Mouse (Mus musculus) urinary bladder, adult 18-20 months (tissue): ENCODE results near the gene Tmem107.
A peak's percentile ranks its signal among the peaks of the same experiment; 100 is the strongest.

Experiments
- DNase-seq, 2 experiments: peaks; one replicate each; pipeline ENCODE4 v3.0.0; 2022; ENCODE audit warnings: low spot score in 2 of 2, mixed read lengths in 2 of 2

Tmem107 gene

DNA sequence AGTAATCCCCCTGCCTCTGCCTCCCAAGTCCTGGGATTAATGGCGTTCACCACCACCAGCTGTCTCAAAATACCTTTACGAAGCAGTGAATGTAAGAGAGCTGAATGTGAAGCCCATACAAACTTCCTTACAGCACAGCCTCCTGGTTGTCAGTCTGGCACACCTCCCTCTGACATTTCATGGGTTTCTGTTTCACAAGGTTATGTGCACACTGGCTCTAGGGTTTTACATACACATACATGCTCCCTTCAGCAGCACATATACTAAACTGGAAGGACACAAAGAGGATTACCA is 4.1 kb downstream of the Tmem107 start:
- DNase-seq: no peak

DNA sequence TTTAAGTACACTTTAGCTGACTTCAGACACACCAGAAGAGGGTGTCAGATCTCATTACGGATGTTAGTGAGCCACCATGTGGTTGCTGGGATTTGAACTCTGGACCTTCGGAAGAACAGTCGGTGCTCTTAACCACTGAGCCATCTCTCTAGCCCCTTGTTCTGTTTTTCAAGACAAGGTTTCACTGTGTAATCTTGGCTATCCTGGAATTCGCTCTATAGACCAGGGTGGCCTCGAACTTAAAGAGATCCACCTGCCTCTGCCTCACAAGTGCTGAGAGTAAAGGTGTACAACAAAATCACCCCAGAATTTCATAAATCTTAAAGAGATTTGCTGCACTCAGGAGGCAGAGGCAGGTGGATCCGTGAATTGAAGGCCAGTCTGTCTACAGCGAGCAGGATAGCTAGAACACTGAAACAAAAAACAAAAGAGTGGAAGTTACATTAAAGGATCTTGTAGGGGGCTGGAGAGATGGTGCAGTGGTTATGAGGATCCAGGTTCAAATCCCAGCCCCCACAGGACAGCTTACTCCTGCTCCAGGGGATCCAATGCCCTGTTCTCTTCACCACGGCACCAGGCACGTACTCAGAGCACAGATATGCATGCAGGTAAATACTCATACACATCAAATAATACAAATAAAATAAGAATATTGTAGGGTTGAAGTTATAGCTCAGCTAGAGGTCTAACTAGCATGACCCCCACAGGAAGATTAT is 5.3 kb downstream of the Tmem107 start:
- no peak for DNase-seq

DNA sequence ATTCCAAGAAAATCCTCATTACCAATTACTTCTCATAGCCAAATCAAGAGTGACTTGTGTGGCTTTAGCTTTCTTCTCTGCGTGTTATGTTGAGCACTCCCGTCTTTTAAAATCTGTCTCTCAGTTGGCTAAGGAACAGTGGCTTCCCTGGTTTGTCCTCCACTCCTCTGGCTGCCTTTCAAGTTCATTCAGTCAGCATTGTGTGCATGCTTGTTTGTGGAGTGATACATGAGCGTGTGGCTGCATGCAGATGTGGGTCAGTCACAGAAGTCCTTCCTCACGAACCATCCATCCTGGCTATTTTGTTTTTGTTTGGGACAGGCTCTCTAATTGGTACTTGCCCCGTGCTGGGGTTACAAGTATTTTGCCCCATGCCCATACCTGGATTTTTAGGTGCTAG is 6.0 kb downstream of the Tmem107 start:
- no peak for DNase-seq

DNA sequence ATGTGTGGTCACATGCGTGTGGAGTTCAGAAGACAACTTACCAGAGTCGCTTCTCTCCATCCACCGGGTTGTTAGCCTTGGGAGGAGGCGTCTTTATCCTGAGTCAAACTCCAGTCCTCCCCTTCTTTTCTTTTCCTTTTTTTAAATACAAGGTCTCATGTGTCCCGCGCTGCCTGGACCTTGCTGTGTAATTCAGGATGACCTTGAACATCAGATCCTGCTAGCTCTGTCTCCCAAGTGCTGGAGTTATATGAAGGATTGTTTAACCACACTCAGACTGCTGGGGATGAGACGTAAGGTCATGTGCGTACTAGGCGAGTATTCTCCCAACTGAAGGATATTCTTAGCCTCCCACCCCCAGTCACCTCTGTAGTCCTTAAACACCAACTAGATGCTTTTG is 6.7 kb downstream of the Tmem107 start:
- no peak for DNase-seq

DNA sequence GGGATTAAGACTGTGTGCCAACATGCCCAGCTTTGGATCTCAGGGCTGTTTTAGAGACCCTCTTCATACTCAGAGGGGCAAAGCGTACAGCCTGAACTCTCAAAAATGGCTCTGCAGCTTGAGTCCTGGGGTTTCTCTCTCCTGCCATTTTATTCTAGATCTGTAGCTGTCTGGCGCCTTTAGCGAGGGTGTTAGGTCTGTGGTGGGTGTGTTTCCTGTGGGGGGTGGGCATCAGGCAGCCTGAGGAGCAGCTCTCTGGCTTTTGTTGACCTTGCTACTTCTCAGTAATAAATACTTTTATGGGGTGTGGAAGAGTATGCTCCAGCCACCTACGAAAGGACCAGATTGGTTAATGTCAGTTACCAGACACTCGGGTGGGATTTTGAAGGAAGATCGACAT is 7.4 kb downstream of the Tmem107 start:
- DNase-seq: no peak

DNA sequence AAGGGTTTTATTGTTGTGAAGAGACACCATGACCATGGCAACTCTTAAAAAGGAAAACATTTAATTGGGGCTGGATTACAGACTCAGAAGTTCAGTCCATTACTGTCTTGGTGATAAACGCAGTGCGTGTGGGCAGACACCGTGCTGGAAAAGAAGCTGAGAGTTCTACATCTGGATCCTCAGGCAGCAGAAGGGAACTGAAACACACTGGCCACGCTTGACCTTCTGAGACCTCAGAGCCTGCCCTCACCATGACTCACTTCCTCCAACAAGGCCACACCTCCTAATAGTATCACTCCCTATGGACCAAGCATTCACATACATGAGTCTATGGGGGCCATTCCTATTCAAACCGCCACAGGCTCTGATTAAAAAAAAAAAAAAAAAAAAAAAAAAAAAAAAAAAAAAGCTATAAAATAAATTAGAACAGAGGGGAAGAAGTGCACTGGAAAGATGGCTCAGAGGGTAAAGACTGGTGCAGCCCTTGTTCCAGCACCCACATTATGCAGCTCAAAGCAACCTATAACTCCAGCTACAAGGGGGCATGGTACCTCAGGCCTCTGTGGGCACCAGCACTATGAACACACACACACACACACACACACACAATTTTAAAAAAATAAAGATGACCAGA is 8.3 kb downstream of the Tmem107 start:
- no peak for DNase-seq

DNA sequence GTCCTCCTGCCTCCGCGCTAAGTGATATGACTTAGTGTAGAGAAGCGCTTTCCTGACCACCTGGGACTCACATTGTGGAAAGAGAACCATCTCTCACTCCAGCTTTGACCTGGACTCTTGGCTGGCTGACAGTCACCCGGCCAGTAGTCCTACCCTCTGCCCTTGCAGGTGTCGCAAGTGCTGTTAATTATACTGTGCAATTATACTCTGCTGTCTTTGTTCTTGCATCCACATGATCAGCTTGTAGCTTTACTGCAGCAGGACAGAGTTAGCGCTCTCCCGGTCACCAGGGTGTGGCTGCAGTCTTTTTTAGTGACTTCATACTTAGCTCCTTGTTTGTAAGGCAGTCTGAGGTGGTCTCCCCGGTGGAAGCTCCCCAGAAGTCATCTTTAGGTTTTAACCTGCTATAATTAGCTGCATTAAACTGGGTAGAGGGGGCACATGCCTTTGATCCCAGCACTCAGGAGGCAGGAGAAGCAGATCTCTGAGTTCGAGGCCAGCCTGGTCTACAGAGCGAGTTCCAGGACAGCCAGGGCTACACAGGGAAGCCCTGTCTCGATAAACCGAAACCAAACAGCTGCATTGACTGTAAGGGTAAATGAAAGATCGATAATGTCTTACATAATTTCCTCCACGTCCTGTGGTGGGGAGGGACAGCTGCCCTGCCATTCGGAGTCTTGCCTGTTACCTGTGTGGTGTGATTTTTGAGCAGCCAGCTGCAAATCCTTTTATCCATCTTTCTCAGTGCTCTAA is 9.7 kb downstream of the Tmem107 start:
- DNase-seq: no peak

DNA sequence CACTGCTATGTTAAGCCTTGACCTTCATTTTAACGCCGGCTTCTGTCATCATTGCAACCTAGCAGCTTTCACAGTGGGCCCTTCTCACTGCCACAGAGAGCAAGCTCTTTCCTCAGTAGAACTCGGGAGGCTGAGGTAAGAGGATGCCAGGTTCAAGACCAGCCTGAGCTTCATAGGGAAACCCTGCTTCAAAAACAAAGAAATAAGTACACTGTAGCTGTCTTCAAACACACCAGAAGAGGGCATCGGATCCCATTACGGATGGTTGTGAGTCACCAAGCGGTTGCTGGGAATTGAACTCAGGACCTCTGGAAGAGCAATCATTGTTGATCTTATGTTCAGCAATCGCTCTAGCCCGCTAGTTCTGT is 10.2 kb downstream of the Tmem107 start:
- DNase-seq: no peak

DNA sequence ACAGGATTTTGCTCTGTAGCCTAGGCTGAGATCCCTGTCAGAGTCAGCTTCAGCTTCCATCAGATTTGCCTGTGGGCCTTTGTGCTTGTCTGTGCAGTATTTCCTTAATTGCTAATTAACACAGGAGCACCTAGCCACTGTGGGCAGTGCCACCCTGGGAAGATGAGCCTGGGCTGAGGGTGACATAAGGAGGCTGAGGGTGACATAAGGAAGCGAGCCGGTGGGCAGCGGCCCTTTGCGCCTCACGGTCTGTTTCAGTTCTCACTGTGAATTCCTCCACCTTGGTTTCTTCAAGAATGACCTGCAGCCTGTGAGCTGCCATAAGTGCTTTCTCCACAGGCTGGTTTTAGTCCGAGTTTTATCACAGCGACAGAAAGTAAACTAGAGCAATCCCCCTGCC is 11.0 kb downstream of the Tmem107 start:
- DNase-seq: no peak

DNA sequence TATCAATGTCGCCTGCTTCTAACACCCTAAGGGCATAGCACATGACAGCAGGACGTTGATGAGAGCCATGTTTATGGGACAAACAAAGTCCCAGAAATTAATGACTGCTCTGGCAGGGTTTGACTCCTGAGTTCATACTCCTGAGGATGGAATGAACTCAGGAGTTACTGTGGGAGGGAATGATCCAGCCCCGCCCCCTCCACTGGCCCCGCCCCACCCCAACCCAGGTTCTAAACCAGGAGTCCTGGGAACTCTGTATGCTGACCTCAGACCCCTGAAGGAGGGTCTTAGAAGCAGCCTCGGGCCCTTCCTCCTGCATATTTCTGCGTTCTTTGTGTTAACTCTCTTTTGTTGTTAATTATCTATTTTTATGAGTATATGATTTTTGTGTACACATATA is 15.0 kb downstream of the Tmem107 start:
- DNase-seq: no peak

DNA sequence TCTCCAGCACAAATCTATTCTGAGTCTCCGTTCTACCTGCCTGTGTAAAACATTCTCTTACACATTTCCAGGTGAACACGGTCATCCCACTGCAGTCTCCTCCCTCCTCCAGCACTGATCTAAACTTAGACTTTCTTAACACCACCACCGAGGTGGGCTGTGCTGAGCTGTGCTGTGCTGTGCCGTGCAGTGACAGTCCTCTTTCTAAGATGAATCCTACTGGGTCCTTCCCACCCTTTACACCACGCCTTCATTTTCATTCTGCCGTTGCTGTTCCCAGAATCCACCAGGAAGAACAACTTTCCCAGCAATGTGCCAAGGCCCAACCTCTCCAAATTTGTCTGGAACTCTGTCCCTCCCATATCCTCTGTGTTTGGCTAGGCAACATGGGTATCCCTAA is 15.8 kb downstream of the Tmem107 start:
- DNase-seq: no peak

DNA sequence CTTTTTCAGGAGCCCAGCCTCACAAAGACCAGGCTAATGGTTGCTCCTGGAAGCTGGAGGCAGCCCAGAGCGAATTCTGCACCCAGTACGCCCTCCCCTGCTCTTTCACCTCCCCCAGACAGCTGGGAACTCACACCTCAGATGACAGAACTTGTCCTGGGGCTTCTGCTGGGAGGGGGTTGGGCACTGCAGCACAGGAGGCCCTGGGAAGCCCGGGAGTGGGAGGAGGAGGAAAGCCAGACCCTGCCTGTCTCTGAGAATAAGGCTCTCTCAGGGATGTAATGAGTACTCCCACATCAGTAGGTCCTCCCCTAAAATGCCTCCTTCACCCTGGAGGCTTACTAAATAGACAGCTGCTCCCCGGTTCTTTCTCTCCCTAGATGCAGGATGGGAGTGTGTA is 16.5 kb downstream of the Tmem107 start:
- no peak for DNase-seq

DNA sequence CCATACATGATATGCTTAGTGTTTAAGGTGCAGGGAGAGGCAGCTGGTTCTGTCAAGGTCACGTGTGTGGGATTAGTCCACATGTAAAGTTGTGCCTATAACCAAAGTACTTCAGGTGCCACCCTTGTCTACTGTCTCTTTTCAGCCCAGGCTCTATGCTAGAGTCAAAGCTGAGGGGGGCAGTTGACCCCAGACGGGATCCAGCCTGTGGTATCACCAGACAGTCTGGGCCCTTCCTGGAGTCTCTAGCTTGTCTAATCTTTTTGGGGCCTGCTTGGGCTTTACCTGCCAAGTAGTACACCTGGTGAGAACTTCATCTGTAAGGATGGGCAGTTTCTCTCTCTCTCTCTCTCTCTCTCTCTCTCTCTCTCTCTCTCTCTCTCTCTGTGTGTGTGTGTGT is 17.0 kb downstream of the Tmem107 start:
- no peak for DNase-seq

DNA sequence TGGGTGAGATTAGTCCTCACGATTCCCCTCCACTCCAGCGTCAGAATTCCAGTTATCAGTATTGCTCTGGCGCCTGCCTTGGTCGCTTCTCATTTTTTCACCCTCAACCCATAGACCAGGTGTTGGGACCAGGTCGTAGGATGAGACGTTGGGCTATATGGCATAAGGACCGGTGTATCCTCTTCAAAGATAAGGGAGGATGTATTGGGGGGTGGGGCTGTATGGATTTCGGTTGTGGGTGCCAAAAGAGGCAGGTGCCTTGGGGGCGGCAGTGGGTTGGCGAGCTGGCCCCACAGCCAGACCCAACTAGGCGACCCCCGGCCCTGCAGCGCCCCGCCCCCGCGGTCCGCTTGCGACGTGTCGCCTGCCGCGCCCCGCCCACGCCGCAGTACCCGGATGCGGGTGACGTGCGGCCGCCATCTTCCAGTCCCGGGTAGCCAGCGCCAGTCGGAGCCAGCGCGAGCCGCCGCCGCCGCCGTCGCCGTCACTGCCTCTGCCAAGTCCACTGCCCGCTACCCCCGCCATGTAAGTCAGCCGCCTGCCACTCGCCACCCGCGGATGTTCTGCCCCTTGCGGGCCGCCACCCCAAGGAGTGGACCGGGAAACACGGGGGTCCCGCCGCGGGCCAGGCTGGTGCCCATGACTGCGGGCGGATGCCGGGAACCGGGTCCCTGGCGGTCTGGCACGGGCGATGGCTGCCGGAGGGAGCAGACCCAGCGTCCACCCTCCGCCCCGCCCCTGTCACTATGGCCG is 17.7 kb downstream of the Tmem107 start, which contains the start of gene Vamp2:
Gene Vamp2 (plus strand): TSS at position 388 of the 753 bp plus-strand sequence.
- DNase-seq: peak; percentile 71 to 82

DNA sequence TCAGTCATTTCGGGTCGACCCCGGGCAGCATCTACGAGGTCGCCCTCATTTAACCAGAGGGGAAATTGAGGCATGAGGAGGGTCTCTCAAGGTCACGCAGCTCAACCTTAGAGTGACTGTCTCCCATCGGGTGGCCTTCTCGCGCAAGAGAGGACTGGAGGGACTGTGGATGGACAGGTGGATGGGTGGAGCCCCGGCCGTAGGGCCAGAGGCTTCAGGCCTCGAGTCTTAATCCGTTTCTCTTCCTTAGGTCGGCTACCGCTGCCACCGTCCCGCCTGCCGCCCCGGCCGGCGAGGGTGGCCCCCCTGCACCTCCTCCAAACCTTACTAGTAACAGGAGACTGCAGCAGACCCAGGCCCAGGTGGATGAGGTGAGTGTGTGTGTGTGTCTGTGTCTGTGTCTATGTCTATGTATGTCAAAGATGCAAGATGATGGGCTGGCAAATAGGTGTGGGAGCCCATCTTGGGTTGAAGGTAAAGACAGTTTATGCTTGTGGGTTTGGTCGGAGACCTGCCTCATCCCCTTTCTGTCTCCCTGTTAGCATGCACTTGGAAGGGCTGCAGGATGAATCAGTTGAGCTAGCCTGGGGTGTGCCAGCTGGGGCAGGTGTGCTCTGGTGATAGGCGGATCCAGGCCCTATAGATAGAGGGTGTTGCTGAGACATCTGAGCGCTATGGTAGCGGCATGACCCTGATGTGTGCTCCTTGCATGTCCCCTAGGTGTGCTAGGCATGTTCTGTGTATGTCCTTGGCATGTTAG is 18.4 kb downstream of the Tmem107 start:
- DNase-seq: no peak

DNA sequence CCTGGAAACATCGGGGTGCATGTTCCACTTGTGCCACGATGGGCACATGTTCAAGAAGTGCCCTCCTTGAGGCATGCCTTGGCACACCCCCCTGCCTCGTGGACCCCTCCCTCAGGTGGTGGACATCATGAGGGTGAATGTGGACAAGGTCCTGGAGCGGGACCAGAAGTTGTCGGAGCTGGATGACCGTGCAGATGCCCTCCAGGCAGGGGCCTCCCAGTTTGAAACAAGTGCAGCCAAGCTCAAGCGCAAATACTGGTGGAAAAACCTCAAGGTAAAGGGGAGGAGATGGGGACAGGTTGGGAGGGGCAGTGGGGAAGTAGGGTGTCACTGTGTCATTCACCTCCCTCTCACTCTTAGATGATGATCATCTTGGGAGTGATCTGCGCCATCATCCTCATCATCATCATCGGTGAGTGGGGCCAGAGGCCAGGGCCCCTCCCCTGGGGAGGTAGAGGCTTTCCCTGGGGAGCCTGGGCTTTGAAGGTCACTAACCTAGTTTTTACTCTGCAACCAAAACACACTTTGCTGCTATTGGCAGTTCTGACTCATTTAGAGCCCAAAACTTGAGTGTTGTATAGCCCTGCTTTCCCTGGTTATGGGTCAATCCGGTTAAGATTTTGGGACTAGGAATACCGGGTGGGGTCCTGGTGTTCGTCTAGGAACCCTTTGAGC is 19.1 kb downstream of the Tmem107 start:
- DNase-seq: no peak

DNA sequence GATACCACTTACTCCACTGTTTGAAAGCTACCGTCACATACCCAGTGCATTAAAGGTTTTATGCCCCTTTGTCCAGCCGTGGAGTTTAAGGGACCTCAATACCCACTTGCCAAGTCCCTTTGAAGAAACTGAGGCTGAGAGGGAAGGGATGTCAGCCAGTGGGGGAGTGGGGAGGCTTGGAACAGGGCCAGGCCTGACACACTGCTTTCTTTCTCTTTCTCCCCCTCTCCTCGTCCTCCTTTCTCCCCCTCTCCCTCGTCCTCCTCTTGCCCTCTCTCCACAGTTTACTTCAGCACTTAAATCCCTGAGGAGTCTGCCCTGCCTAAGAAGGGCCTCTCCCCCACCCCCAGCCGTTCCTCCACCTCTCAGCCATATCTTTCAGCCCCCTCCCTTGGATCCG is 19.8 kb downstream of the Tmem107 start:
- no peak for DNase-seq

DNA sequence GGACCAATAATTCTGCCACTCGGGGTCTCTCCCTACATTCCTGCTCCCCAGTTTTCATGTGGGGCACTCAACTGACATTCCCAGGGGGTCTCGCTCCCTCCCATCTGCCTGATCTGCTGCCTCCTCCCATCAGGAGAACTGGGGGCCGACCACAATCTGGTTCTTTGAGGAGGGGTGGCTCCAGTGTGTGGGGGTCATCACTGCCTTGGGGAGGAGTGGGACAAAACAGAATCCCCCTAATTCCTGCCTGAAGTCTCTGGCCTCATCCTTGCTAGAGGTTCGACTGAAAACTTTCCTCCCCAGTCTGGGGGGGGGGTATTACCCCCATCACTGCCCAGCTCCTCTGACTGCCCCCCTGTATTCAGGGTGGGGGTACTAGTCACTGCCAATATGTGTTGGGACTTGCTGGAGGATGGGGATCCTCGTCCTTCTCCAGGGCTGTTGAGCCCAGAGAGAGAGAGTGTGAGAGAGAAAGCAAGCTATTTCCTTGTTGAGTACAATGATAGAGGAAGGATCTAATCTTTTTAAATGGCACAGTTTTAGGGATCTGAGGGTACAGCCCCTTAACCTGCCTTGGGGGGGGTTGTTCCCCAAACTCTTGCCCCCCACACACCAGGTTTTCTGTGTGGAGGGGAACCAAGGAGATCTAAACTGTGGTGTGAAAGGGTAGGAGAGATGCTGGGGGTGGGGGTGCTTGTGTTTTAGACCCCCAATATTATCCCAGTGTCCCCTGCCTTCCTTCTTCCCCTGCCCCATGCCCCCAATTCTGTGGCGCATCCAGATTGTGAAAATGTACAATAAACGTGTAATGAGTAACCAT is 21.2 kb downstream of the Tmem107 start:
- no peak for DNase-seq

DNA sequence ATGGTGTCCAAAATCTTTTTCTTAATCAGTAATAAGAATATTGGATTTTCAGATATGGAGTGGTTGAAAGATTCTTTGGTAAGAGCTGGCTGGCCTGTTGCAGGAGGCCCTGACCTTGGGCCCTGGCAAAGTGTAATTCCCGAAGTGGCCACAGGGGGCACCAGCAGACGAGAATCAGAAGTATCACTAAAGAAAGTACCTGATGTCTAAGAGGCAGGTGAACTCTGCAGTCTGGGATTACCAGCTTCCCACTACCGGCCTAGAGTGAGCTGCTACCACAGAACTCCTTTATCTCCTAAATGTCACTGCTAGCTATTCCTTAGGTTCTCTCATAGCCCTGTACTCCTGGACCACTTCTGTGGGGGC is 21.8 kb downstream of the Tmem107 start:
- peak; percentile 79 to 90 for DNase-seq

DNA sequence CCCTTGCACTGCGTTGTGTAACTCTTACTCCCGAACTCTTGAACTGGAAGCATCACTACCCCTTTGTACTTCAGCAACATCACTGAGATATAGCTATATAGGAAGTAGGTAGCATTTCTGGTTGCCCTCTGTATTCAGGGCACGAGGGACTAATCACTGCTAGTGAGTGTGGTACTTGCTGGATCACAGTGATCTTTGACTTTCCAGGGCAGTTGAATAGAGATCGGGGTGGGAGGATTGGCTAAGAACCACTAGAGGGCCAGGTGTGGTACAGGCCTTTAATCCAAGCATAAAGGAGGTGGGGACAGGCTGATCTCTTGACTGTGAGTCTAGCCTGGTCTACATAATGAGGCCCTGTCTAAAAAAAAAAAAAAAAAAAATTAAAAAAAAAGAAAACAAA is 22.3 kb downstream of the Tmem107 start:
- no peak for DNase-seq
